ENCODE assay signal across 23 mouse cellular contexts in genomic region chr13:51355507-51355906, GRCm38 (mm10). TPM values are rescaled to one million over a fixed set of nuclear protein-coding genes. Genes with fewer than 3 reads are reported as not detected.
DNase-seq lines count a peak whose midpoint lies in the region; ATAC-seq lines count a peak whose summit lies in the region.
"Had no signal": no experiment of that assay in that cellular context is flagged by ENCODE, and none has a peak within 500 bp of the region (broad histone marks: within the 10 kb centered on the region; RNA-seq: fewer than 3 reads in every experiment).

No protein-coding gene starts in this region.

- H3K4me3 ChIP-seq in embryonic facial prominence, embryonic 13.5 days = no peak overlapping the region
- H3K4me3 ChIP-seq in limb, embryonic 11.5 days (ENCODE audit: low read depth, low read length) = no peak overlapping the region
- H3K4me3 ChIP-seq: heart, embryonic 15.5 days; midbrain, embryonic 12.5 days; neural tube, embryonic 13.5 days had no signal

- H3K27ac ChIP-seq in embryonic facial prominence, embryonic 13.5 days = peak overlapping the region; percentile 85
- peak overlapping the region; percentile 58 for H3K27ac ChIP-seq in limb, embryonic 11.5 days (replicated peaks; ENCODE audit: low read depth, low read length)
- H3K27ac ChIP-seq: heart, embryonic 15.5 days; hindbrain, postnatal 0 days; midbrain, embryonic 12.5 days; neural tube, embryonic 13.5 days had no signal

- no peak overlapping the region for H3K9ac ChIP-seq in embryonic facial prominence, embryonic 13.5 days
- no peak overlapping the region for H3K9ac ChIP-seq in limb, embryonic 11.5 days (ENCODE audit: low read length)
- H3K9ac ChIP-seq: forebrain, postnatal 0 days; heart, embryonic 15.5 days; liver, postnatal 0 days; midbrain, embryonic 12.5 days; neural tube, embryonic 13.5 days had no signal

- ATAC-seq in embryonic facial prominence, embryonic 13.5 days (ENCODE audit: insufficient number of reproducible peaks, insufficient read depth, low FRiP score, low TSS enrichment, low read depth) = no peak
- 0 out of 2 replicates have a peak, but pooled peaks have one; percentile 81 for ATAC-seq in limb, embryonic 11.5 days (ENCODE audit: insufficient number of reproducible peaks, low FRiP score, low TSS enrichment, low read depth)
- ATAC-seq: activated CD4-positive, CD25-positive, alpha-beta regulatory T cell, adult 4 months; forebrain, postnatal 0 days; hindbrain, postnatal 0 days; intestine, postnatal 0 days; liver, postnatal 0 days had no signal

- no peaks in the 10 kb centered on the region for H3K27me3 ChIP-seq in embryonic facial prominence, embryonic 13.5 days
- H3K27me3 ChIP-seq in limb, embryonic 11.5 days (ENCODE audit: control insufficient read depth, insufficient read depth, low read length) = no peaks in the 10 kb centered on the region
- H3K27me3 ChIP-seq: heart, embryonic 15.5 days; midbrain, embryonic 12.5 days; neural tube, embryonic 13.5 days had no signal

- peak; percentile 47 for DNase-seq in NIH3T3 (ENCODE audit: low read depth)
- DNase-seq in embryo, embryonic 10.5 days (ENCODE audit: low spot score) = peak; percentile 68
- peak; percentile 65 for DNase-seq in limb, embryonic 11.5 days (ENCODE audit: low spot score)
- no peak for DNase-seq in urinary bladder, postnatal 10 days (ENCODE audit: low spot score)
- DNase-seq in thymus, postnatal 14 days = no peak
- DNase-seq in testis, postnatal 10 days (ENCODE audit: low spot score) = no peak
- no peak for DNase-seq in adrenal gland, adult 8-10 months
- DNase-seq: adrenal gland, postnatal 10 days; cerebellum, adult 9-10 months; forebrain, postnatal 0 days; kidney, postnatal 4 days; liver, postnatal 0 days; lung, postnatal 10 days; right cerebral cortex, adult 18-20 months; right cerebral cortex, postnatal 4 days had no signal

- no peak overlapping the region for H3K4me2 ChIP-seq in embryonic facial prominence, embryonic 13.5 days
- H3K4me2 ChIP-seq in limb, embryonic 11.5 days (ENCODE audit: low read depth, severe bottlenecking) = no peak overlapping the region
- H3K4me2 ChIP-seq: heart, embryonic 15.5 days; midbrain, embryonic 12.5 days; neural tube, embryonic 13.5 days had no signal

- 24% methylated on average over 2 of the region's 2 CpGs for WGBS in embryonic facial prominence, embryonic 13.5 days
- 23% methylated on average over 2 of the region's 2 CpGs for WGBS in limb, embryonic 11.5 days

- peaks cover 29% of the 10 kb centered on the region for H3K4me1 ChIP-seq in embryonic facial prominence, embryonic 13.5 days
- peaks cover 12% of the 10 kb centered on the region for H3K4me1 ChIP-seq in limb, embryonic 11.5 days (ENCODE audit: control insufficient read depth, insufficient read depth, low read length)
- H3K4me1 ChIP-seq: heart, embryonic 15.5 days; midbrain, embryonic 12.5 days; neural tube, embryonic 13.5 days had no signal

- H3K9me3 ChIP-seq in embryonic facial prominence, embryonic 13.5 days = no peaks in the 10 kb centered on the region
- no peaks in the 10 kb centered on the region for H3K9me3 ChIP-seq in limb, embryonic 11.5 days (ENCODE audit: control insufficient read depth, low read length)
- H3K9me3 ChIP-seq: heart, embryonic 15.5 days; midbrain, embryonic 12.5 days; neural tube, embryonic 13.5 days had no signal

- no peaks in the 10 kb centered on the region for H3K36me3 ChIP-seq in embryonic facial prominence, embryonic 13.5 days
- H3K36me3 ChIP-seq in limb, embryonic 11.5 days (ENCODE audit: control insufficient read depth, insufficient read depth, low read length) = no peaks in the 10 kb centered on the region
- H3K36me3 ChIP-seq: heart, embryonic 15.5 days; midbrain, embryonic 12.5 days; neural tube, embryonic 13.5 days had no signal

RNA-seq across cellular contexts. Expression of gene S1pr3, which starts 52.9 kb away (rescaled TPM):
- 147 and 152 TPM in 2 replicates for polyA plus RNA-seq in embryonic facial prominence, embryonic 13.5 days (2015; fragmentation: Nextera tagmentation; extraction: Ambion mirVana)
- 126 and 129 TPM in 2 replicates for polyA plus RNA-seq in limb, embryonic 11.5 days (2014; fragmentation: Nextera tagmentation; extraction: Ambion mirVana)
- total RNA-seq in adrenal gland, adult 8-10 months (2022) = 10 to 100 TPM; 11.2 to 20.9 (median 14.8) TPM
- total RNA-seq: MEL had no signal

Comparison
In these comparisons a context has a peak if more than half of its experiments do, and no peak if none do; other contexts are left out.
1. DNase-seq: peak in NIH3T3 (single experiment), embryo, embryonic 10.5 days (single experiment) and limb, embryonic 11.5 days (single experiment); none in urinary bladder, postnatal 10 days (single experiment), thymus, postnatal 14 days (single experiment), testis, postnatal 10 days (single experiment) and adrenal gland, adult 8-10 months (single experiment).